Mouse (Mus musculus) kidney, adult 18-20 months (tissue): ENCODE data around the gene Mrps6.

Source experiments
- DNase-seq: peaks from one replicate; pipeline ENCODE4 v3.0.0; 2021

The Mrps6 gene

DNA sequence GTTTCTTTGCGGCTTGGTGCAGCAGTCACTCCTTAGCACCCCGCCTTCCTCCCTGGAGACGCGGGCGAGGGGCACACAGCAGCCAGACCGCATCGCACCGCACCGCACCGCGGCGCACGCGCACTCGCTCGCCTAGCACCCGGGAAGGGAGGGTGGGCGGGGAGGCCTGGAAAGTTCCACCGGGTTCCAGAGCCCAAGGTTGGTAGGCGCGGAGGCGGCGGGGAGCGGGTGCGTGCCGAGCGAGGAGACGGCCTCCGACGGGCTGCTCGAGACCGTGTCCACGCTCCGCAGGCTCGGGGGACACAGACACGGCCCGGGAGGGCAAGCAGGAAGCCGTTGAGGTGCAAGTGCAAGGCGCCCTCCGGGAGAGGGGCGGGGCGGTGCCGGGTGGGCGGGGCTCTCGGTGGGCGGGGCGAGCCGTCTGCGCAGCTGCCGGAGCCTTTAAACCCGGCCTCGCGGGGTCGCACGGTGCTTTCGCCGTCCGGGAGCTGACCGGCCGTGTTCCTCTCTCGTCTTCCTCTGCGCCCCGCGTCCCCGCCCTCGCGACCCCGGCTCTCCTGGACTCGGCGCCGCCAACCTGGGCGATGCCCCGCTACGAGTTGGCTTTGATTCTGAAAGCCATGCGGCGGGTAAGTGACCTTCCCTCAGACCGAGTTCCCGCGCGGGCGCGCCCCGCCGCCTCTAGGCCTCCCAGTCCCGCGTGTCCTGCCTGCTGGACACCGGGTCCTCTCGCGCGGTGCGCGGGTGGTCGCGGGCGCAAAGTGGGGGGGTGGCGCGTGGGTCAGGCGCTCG, at the start of gene Mrps6, which contains the start of the genes Gm49711 and Slc5a3:
TSS of gene Mrps6 (plus strand) at position 419 of the 792 bp plus-strand sequence.
TSS of gene Gm49711 (plus strand) at position 465 of the 792 bp plus-strand sequence.
TSS of gene Slc5a3 (plus strand) at position 471 of the 792 bp plus-strand sequence.
- peak; percentile 93 for DNase-seq

DNA sequence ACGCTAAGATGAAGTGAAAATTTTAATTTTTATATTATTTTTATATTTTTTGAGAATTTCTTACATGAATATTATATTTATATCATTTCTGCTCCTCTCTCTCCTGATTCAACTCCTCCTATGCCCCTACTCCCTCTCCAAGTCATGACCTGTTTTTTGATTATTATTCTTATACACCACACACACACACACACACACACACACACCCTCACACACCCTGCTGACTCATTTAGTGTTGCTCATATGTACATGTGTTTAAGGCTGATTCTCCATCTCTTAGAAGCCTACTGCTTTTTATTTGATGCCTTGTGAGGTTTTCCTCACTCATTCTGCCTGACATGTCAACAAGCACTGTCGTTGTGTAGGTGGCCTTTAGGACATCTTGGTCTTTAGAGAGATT, 48.5 kb upstream of the Mrps6 start:
- no peak for DNase-seq

DNA sequence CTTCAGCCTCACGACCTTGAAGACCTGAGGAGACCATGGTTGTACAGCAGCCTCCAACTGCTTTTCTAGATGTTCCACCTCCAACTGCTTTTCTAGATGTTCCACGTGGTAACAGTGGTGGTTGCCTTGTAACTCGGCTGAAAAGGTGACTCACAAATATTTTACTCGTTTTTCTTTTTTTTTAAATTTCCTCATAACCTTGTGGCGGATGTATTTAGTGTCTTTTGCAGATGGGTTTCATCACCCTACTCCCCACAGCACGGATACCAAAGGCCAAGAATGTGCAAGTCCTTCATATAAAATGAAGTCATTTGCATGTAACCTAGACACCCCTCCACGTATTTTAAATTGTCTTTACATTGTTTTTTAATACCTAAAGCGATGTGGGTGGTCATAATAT, 41.3 kb upstream of the Mrps6 start:
- no peak for DNase-seq

DNA sequence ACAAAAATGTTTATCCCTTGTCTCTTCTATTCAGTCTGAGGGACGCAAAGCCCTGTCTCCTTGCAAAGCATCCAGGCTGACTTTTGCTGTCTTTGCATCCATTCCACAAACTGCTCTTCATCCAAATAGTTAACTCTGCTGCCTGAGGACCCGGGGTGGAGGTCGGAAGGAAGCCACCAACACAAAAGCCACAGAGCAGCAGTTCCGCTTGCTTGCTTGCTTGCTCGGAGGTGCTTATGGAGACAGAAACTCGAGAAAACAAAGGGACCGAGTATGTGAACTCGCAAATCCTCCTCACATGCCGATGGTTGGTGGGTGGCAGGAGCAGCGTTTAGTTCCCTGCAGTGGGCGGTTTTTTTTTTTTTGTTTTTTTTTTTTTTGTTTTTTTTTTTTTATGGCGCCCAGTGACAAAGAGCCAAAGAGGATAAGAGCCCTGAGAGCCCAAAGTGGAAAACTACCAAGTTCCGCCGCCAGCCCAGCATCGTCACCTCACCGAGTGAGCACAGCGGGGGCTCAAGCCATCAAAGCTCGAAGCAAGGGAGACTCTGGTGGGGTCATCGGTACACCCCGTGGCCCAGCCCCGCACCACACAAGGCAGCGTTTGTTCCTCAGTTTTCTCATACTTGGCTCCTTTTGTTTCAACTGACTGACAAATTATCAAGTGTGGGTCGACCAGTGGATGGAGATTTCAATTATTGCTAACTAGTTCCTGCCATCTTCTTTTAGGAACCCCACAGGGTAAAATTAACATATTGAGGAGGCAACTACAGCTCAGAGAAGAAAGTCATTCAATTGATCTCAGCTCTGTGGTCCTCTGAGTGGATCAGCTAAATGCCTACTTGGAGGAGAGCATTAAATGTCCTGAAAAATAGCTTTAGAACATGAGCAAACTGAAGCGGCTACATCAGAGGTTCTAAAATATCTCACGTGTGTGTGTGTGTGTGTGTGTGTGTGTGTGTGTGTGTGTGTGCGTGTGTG, 38.6 kb upstream of the Mrps6 start:
- DNase-seq: peak; percentile 45

DNA sequence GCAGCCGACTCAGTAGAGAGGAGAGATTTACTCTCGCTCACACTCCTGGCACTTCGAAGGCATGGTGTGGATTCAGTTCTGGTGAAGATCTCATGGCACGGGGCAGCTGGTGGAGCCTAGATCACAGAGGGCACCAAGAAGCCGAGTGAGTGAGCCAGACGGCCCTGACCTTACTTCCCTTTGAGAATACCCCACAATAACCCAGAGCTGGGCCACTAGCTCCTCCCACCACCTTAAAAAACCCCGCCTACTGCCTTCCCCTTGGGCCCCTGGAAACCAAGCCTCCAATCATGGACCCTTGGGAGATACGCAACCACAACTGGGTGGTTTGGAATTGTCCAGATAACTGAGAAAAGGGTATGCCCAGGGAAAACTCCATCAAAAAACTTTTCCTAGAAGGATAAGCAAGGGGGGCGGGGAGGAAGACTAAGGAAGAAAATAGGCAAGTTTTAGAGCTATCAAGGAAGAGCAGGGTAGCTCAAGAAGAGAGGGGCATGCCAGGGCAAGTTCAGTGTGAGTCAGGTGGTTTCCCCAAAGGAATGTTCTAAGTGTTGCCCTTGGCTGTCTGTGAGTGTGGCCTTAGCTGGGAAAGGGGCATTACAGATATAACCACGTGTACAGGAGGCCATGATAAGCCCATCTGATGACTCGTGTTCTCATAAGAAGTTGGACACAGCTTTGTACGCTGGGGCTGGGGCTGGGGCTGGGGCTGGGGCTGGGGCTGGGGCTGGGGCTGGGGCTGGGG, 36.2 kb upstream of the Mrps6 start:
- DNase-seq: no peak

DNA sequence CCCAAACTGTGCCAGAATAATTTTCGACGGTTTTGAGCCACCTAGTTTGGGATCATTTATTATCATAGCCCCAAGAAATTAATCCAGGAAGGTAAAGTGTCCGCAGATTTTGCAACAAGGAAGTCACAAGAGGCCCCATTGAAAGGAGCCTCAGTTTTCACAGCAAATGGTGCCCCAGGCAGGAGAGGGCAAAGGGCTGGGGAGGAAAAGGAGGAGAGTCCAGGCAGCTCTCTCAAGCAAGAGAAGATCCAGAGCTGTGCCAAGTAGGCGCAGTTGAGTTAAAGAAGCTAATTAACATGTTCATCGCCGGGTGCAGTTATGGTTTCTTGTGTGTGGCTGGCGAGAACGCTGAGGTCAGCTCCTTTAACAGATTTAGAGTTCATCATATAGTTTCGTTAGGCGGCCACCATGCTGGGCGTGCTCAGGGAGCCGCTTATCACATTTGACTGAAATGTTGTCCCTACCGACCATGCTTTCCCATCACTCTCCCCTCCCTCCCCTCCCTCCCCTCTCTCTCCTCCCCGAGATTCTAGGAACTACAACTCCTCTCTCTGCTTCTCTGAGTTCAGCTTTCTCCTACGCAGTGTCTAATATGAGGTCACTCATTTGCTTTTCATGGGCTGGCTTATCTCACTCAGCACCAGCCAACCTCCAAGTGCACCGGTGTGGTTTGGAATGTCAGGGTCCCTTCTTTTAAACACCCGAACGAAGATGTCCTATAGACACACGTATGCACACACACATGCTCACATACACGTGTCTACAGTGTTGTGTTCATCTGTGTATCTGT, 35.4 kb upstream of the Mrps6 start:
- no peak for DNase-seq

DNA sequence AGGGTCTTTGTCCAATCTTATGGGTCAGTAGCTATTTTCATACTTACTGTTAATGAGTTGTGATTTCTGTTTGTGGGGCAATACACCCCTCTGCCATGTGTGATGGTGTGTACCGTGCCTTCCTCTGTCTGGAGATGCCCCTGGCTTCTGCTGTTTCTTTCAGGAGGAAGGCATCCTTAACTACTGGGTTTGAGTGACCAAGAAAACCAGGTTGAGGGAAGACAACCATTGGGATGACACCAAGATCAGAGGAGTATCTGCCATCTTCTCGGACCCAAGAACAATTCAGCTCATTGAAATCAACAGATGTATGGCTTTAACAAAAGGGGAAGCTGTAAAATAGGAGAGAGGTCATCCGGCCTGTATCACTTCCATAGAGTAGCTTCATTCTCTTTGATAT, 24.8 kb upstream of the Mrps6 start:
- DNase-seq: no peak

DNA sequence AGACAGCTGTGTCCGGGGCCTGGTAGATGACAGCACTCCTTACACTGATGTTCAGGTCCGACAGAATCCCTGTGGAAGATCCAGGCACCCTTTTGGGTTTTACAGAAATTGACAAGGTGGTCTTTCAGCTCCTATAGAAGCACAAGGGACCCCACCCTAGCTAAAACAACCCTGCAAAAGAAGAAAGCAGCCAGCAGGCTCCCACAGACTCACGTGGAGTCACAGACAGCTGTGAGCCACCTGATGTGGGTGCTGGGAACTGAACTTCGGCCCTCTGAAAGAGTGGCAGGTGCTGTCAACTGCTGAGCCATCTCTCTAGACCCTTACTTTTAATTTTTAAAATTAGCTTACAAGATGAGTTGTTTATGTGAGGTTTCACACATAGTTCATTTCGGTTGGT, 23.4 kb upstream of the Mrps6 start:
- no peak for DNase-seq

DNA sequence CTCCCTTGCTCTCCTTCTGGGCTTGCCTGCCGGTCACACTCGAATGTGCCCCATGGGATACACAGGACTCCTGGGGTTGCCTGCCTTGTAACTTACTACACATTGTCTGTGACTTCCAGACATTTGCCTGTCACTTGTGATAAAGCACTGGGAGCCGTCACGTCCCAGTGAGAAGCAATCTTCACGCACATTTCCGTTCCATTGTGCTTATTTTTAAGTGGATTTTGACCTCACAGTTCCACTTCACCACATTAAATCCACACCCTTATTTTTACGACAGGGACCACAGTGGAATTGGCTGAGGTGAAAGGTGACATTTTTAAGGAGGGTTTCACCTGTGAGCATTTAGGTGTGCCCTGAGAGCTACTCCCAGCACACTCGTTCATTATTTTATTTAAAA, 21.4 kb upstream of the Mrps6 start:
- no peak for DNase-seq

DNA sequence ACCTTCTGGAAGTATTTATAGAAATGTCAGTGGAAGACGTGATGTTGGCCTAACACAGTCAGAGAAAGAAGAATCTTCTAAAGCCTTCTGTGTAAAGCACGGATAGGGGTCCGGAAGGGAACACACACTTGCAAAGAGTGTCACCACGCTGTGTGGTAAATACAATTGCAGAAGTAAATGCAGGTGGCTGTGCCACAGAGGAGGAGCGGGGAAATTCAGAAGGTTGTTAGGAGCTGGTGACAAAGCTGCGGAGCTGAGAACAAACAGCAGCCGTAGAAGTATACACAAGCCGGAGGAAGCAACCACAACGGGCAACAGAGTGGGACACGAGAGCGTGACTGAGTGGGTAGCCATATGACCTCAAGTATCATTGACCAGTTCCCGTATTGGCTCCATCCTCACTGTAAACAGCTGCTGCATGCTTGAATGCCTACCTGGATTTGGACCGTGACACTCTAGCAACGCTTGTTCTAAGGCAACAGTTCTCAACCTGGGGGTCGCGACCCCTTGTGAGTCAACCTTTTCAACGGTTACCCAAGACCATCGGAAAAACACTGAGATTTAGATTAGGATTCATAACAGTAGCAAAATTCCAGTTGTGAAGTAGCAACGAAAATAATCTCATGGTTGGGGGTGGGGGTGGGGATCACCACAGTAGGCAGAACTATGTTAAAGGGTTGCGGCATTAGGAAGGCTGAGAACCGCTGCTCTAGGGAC, 20.0 kb upstream of the Mrps6 start:
- peak; percentile 34 for DNase-seq

DNA sequence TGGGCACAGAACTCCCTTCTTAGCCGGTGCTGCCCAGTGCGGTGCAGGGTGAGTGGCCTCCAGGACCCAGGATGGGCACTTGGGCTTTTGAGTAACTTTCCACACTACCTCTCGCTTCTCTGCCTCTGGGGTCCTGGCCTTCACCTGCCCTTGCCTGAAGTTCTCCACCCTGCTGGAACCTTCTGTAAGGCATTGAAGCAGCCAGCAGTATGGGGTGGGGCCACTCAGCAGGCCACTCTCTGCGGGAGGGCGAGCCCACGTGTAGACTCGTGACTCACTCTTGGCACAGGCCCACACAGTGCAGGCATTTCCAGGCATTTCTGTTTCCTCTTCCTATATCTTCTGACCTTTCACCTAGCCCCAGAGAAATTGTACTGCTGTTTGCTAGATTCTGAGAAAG, 18.6 kb upstream of the Mrps6 start:
- peak; percentile 53 for DNase-seq

DNA sequence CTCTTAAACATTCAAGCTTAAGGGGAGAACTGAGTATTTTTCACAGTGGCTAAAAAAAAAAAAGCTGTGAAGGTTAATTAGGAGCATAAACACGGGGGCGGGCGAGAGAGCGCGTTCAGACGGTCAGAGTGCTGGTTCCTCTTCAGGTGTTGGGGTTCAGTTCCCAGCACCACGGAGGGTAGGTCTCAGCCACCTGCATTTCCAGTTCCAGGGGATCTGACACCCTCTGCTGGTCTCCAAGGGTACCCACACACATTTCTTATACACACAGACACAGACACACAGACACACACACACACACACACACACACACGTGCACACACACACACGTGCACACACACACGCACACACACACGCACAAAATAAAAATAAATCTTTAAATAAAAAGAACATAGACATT, 18.1 kb upstream of the Mrps6 start:
- no peak for DNase-seq

DNA sequence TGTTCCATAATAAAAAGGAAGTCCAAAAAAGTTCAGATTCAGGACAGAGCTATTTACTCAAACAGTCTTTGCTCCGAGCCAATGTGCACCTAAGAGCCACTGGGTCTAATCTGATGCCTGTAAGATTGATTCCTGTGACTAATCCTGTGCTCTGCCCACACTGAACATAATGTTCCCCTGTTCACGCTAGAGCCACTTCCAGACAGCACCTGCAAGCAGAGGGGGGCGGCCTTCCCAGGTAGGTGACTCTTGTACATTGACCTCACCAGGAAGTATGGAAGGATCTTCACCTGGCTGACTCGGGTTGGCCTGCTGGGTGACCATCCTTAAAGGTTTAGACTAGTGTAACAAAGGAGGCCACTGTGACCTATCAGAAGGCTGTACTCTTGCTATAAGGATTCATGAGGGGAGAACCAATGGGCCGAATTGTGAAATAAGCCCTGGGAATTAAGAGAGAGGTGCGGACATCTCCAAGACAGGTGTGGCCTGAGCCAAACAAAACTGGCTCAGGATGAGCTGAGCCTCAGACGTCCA, 6.2 kb upstream of the Mrps6 start:
- DNase-seq: no peak

DNA sequence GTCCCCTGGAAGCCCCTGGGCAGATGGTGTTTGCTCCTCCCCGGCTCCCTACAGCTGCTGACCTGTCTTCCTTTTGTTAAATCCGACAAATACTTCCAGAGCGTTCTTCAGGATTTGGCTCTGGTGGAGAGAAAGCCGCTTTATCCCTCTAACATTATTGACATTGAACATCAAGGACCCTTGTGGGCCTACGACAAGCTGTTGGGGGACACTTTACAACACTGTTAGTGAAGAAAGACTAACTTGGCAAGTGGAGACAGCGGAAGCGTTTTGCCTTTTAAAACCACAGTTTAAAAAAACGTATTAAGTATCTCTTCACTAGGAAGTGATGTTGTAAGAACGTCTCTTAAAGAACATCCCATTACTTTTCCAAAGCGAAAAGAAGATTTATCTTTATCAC, 5.5 kb upstream of the Mrps6 start:
- no peak for DNase-seq

DNA sequence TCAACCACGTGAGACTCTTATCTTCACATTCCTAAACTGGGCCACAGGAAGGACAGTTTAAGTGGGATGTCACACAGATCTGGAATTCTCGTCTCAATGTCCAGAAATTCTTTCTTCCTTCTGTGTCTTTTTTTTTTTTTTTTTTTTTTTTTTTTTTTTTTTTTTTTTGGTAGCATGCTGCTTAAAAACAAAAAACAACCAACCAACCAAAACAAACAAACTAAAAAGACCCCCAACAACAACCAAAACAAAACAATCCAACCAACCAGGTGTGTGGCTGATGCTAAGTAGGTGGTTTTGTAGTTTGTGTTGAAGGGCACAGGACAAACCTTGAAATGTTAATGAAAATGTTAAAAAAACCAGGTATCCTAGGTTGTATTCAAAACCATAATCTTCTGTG, 1.4 kb upstream of the Mrps6 start:
- DNase-seq: no peak

DNA sequence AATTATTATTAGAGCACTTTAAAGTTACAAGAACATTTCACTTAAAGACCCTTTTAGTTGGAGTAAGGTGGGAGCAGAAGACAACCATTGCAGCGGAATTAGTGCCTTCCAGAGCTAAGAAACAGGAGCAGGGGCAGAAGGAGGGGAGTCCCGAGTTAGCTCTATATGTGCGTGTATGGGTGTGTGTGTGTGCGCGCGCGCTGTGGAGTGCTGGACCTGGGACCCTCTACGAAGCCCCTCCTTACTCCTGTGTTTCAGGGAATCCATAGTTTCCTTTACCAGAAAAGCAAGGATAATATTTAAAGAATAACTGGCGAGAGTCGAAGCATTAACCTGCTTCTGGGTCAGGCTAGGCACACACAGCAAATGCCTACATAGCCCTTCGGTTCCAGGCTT, 616 bp upstream of the Mrps6 start:
- no peak for DNase-seq

DNA sequence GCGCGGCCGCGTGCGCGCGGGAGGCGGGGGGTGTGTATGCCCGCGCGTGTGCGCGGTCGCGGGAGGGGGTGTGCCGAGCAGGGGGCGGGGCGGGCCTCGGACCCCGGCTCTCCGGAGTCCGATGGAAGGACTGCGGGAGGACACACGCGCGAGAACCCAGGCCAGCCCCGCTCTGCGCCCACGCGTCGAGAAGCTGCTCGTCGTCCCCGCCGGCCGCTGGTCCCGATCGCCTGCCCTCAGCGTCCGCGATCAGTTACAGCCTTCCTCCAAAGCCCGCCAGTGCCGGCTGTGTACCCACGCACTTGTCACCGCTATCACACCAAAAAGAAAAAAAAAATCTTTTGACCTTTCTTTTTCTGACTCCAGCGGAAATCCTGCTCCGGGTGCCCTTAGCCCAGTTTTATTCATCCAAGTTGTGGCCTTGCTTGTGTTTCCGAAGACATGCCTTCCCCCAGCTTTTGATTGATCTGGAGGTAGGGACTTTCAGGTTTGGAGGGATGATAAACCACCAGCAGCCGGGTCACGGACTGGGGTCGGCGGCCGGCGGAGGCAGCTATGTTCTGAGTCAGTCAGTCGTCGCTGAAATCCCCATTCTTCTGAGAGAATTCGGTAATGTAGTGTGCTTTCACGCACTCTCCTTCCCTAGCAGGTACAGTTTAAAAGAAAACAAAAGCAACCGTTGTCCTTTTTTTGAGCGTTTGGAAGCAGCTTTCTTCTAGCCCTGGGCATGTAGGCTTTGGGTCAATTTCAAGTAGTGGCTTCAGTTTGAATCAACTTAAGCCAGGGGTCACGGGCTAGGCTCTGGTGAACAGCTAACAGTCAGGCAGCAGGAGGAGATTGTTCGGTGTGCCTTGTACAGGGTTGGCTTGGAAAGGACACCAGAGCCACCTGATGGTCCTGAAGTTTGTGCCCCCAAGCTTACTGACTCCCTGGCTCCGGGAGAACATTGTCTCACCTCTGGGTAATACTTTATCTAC, 862 bp downstream of the Mrps6 start:
- no peak for DNase-seq

DNA sequence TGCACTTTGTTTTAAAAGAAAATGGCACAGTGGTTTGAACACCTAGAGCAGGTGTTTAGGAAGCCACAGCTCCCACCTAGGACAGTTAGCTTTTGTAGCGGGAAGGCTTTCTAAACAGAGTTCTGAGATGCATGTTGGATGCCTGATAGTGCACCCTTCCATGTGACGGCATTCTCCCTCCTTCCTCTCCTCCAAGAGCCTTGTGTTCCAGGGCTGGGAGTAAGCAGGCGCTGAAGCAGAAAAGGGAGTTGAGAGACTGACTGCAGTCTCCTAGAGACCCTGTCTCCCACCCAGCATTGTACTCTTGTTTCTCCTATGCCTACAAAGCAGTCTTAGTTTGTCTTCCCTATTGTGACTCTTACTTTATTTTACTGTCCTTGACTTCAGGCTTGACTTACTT, 2.1 kb downstream of the Mrps6 start:
- DNase-seq: no peak

DNA sequence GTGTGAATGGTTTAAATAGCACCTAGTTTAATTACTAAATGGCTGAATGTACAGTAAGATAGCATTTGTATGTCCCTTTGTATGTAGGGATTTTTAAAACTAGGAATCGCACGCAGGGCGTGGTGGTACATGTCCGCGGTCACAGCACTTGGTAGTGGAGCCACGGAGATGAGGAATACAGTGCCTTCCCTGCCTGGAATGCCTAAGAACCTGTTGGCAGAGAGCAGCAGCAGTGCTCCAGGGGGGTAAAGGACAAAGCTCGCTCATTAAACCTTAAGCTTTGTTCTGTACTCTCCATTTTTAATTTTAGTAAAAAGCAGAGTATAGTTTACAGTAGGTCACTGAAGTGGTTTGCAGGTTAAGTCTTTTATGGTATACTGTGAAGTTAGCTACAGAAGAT, 3.5 kb downstream of the Mrps6 start:
- peak; percentile 31 for DNase-seq

DNA sequence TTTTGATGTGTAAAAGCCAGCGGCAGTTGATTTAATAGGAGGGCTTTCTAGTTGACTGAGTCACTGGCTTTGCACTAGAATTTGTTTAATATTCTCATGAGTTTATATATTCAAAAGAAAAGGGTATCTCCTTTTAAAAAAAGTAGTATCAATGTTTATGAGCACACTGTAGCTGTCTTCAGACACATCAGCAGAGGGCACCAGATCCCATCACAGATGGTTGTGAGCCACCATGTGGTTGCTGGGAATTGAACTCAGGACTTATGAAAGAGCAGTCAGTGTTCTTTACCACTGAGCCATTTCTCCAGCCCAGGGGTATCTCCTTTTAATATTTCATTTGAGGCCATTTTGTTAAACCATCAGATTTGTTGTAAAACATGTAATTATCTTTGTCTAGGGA, 4.8 kb downstream of the Mrps6 start:
- peak; percentile 7 for DNase-seq
